Mouse (Mus musculus) lung, adult 2 months (tissue): Measurements from ENCODE around the gene Tnrc6c.

Experiments used
- CTCF ChIP-seq: fragments of 200-500 bp; IDR thresholded peaks from 2 replicates; pipeline ENCODE4 v1.5.1; 2011; ENCODE audit warnings: mild to moderate bottlenecking, low read length, control low read depth; ENCODE audit not compliant: insufficient read depth
- POLR2A ChIP-seq: fragments of 200-500 bp; IDR thresholded peaks from 2 replicates; pipeline ENCODE4 v1.6.1; 2011; ENCODE audit warnings: low read depth, mild to moderate bottlenecking, control low read depth, low read length, borderline replicate concordance; ENCODE audit errors: extremely low read depth

DNA sequence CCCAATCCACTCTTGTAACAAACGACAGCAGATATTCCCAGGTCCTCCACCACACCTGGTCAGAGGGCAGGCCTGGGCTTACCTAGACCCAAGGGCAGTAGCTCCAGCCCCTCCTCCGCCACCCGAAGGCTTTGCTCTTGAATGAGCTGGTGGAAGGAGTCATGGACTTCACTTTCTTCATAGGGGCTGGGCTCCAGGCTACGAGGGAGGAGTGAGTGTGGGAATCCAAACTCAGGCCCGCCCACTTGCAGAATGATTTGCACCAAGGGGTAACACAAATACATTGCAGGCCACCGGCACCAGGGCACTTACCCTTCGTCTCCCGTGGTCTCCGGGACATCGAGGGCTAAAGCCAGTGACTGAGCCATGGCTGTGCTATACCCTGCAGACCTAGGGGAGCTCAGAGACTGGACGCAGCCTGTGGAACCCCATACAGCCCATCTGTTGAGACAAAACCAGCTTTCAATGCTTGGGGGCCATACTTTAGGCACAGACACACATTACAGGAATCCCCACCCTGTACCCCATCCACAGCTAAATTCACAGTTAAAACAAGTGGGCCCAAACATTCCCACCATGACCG is 124.9 kb downstream of the Tnrc6c start:
- TF ChIP-seq CTCF (no peak), POLR2A (peak; percentile 43; the same call in 1 of the 2 replicates)
